Mouse (Mus musculus): Measurements from ENCODE around the gene Tenm2. TPM values are rescaled to one million over a fixed set of nuclear protein-coding genes. Genes with fewer than 3 reads are reported as not detected.

Tenm2 gene
- polyA plus RNA-seq, 1 experiment from 2014 or later, result 5.6 TPM

GRCm38 (mm10) chr11:36163580-36163979 lies 1072.2 kb downstream of the Tenm2 start:
- 87% methylated on average over 11 of the region's 11 CpGs for whole genome bisulfite sequencing
- no peak for ATAC-seq (ENCODE audit: insufficient number of reproducible peaks, low FRiP score, low TSS enrichment, low read depth)
- Histone ChIP-seq H3K4me1 (0 out of 2 replicates have a peak, but pooled peaks cover 2% of the 10 kb centered on the region), H3K27me3 (no peaks in the 10 kb centered on the region), H3K4me2 (no peak overlapping the region), H3K9ac (no peak overlapping the region), H3K36me3 (no peaks in the 10 kb centered on the region), H3K27ac (no peak overlapping the region), H3K9me3 (no peaks in the 10 kb centered on the region), H3K4me3 (no peak overlapping the region)

- Histone ChIP-seq H3K4me3 (no peak overlapping the region), H3K4me2 (no peak overlapping the region), H3K9me3 (no peaks in the 10 kb centered on the region), H3K36me3 (no peaks in the 10 kb centered on the region), H3K9ac (no peak overlapping the region), H3K4me1 (0 out of 2 replicates have a peak, but pooled peaks cover 2% of the 10 kb centered on the region), H3K27me3 (no peaks in the 10 kb centered on the region), H3K27ac (no peak overlapping the region)
- WGBS, result 48% methylated on average over 10 of the region's 10 CpGs
- no peak for ATAC-seq (ENCODE audit: insufficient number of reproducible peaks, low FRiP score, low TSS enrichment, low read depth)
These were observed 1073.9 kb downstream of the Tenm2 start for GRCm38 (mm10) chr11:36161765-36162321.

DNA sequence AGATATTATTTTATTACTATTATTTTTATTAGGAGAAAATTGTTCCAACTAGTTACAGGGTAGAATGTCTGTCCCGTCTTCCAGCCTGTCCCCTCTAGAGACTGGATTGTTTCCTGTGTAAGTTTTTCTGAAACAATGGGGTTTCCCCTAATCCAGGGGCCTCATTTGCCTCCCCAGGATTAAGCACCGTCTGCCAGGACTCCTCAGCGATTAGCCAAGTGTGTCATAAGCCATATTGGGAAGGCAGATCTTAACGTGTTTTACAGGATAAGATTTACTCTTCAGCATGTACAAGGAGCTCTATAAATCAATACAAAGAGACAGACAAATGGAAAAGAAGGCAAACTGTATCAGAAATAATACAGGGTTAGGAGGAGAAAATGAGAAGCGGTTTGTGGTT lies 1082.3 kb downstream of the Tenm2 start:
- H3K9ac ChIP-seq, result no peak overlapping the region
- ATAC-seq (ENCODE audit: insufficient number of reproducible peaks, low FRiP score, low TSS enrichment, low read depth), result no peak
- no peak overlapping the region for H3K27ac ChIP-seq
- peaks cover 5% of the 10 kb centered on the region; the same call in 1 of the 2 replicates for H3K4me1 ChIP-seq
- no peak overlapping the region for H3K4me2 ChIP-seq
- H3K27me3 ChIP-seq, result 0 out of 2 replicates have a peak, but pooled peaks cover 3% of the 10 kb centered on the region
- no peak overlapping the region for H3K4me3 ChIP-seq
- H3K9me3 ChIP-seq, result no peaks in the 10 kb centered on the region
- WGBS, result 38% methylated on average over 5 of the region's 5 CpGs
- no peaks in the 10 kb centered on the region for H3K36me3 ChIP-seq

GRCm38 (mm10) chr11:36153011-36153410 lies 1082.8 kb downstream of the Tenm2 start:
- Histone ChIP-seq H3K4me3 (no peak overlapping the region), H3K36me3 (no peaks in the 10 kb centered on the region), H3K4me2 (0 out of 2 replicates have a peak overlapping the region, but pooled peaks have one; percentile 19), H3K27me3 (0 out of 2 replicates have a peak, but pooled peaks cover 3% of the 10 kb centered on the region), H3K4me1 (peaks cover 5% of the 10 kb centered on the region; the same call in 1 of the 2 replicates), H3K9ac (no peak overlapping the region), H3K27ac (no peak overlapping the region), H3K9me3 (no peaks in the 10 kb centered on the region)
- 14% methylated on average over 9 of the region's 9 CpGs for WGBS
- ATAC-seq (ENCODE audit: insufficient number of reproducible peaks, low FRiP score, low TSS enrichment, low read depth), result no peak

- Histone ChIP-seq H3K4me3 (no peak overlapping the region), H3K36me3 (no peaks in the 10 kb centered on the region), H3K4me2 (no peak overlapping the region), H3K27ac (no peak overlapping the region), H3K9me3 (no peaks in the 10 kb centered on the region), H3K4me1 (peaks cover 5% of the 10 kb centered on the region; the same call in 1 of the 2 replicates), H3K9ac (no peak overlapping the region), H3K27me3 (0 out of 2 replicates have a peak, but pooled peaks cover 3% of the 10 kb centered on the region)
- 14% methylated on average over 6 of the region's 6 CpGs for WGBS
- no peak for ATAC-seq (ENCODE audit: insufficient number of reproducible peaks, low FRiP score, low TSS enrichment, low read depth)
These were observed 1083.5 kb downstream of the Tenm2 start for GRCm38 (mm10) chr11:36152226-36152625.

DNA sequence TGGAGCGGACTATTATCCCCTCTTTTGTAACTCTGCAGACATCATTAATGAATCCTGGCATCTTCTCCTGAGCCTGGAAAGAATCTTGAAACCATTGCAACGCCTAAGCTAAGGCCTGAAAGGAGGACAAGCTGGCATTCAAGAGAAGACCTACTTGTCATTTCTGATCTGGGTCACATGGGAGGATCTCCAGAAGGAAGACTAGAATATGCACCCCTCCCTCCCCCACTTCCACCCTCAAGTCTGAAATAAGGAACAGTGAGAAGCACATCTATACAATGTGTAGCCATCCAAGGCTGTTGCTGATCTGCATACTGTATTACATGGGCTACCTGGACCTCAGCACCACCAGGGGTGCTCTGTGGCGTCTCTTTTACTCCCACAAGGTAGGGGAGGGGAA lies 1086.7 kb downstream of the Tenm2 start:
- Histone ChIP-seq H3K36me3 (no peaks in the 10 kb centered on the region), H3K9me3 (no peaks in the 10 kb centered on the region), H3K27ac (no peak overlapping the region), H3K4me2 (no peak overlapping the region), H3K27me3 (0 out of 2 replicates have a peak, but pooled peaks cover 3% of the 10 kb centered on the region), H3K4me1 (peaks cover 5% of the 10 kb centered on the region; the same call in 1 of the 2 replicates), H3K4me3 (no peak overlapping the region), H3K9ac (no peak overlapping the region)
- 84% methylated on average over 3 of the region's 3 CpGs for WGBS
- ATAC-seq (ENCODE audit: insufficient number of reproducible peaks, low FRiP score, low TSS enrichment, low read depth), result no peak

DNA sequence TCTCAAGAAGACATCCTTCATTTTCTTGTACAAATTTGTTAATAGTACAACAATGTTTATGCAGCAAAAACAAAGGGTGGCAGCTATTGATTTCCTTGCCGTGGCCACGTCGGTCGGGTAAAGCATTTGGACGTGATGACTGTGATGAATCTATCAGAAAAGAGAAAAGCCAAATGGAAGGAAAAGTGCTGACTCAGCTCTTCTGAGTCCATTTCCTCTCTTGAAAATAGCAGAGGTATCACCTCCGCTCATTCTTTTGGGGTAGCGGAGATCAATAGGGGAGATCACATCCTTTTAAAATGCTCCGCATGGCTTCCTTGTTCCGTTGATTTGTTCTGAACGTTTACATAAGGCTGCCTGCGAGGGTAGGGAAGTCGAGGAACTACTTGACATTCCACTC lies 1090.7 kb downstream of the Tenm2 start:
- Histone ChIP-seq H3K4me2 (no peak overlapping the region), H3K9ac (no peak overlapping the region), H3K27me3 (no peaks in the 10 kb centered on the region), H3K4me3 (no peak overlapping the region), H3K36me3 (no peaks in the 10 kb centered on the region), H3K27ac (no peak overlapping the region), H3K9me3 (no peaks in the 10 kb centered on the region), H3K4me1 (no peaks in the 10 kb centered on the region)
- no peak for ATAC-seq (ENCODE audit: insufficient number of reproducible peaks, low FRiP score, low TSS enrichment, low read depth)
- WGBS, result 86% methylated on average over 12 of the region's 12 CpGs

GRCm38 (mm10) chr11:36140411-36140810 lies 1095.4 kb downstream of the Tenm2 start:
- H3K9me3 ChIP-seq, result no peaks in the 10 kb centered on the region
- H3K36me3 ChIP-seq, result no peaks in the 10 kb centered on the region
- H3K4me1 ChIP-seq, result 0 out of 2 replicates have a peak, but pooled peaks cover 3% of the 10 kb centered on the region
- no peaks in the 10 kb centered on the region for H3K27me3 ChIP-seq
- WGBS, result 82% methylated on average over 10 of the region's 10 CpGs
- no peak for ATAC-seq (ENCODE audit: insufficient number of reproducible peaks, low FRiP score, low TSS enrichment, low read depth)
- H3K4me3 ChIP-seq, result no peak overlapping the region
- H3K27ac ChIP-seq, result no peak overlapping the region
- H3K9ac ChIP-seq, result no peak overlapping the region
- no peak overlapping the region for H3K4me2 ChIP-seq

GRCm38 (mm10) chr11:36139521-36139920 lies 1096.2 kb downstream of the Tenm2 start:
- ATAC-seq (ENCODE audit: insufficient number of reproducible peaks, low FRiP score, low TSS enrichment, low read depth), result no peak

DNA sequence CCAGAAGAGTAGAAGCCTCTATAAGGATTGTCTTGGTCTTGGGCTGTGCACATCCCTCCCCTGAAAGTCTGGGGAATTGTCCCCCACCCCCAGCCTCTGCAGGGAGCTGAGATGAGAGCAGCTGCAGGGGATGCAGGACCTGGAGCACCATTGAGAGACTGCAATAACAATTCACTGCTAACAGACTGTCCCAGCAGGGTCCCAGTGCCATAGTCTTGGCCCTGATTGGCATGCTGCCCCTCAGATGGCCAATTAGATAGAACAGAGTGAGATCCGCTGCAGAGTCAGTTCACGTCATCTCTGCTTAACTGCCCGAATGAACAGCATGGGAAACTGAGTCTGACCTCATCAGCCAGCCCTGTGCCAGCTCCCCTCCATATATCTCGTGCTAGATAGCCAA lies 1097.9 kb downstream of the Tenm2 start:
- H3K4me1 ChIP-seq, result 0 out of 2 replicates have a peak, but pooled peaks cover 3% of the 10 kb centered on the region
- H3K27me3 ChIP-seq, result no peaks in the 10 kb centered on the region
- ATAC-seq (ENCODE audit: insufficient number of reproducible peaks, low FRiP score, low TSS enrichment, low read depth), result no peak
- H3K9ac ChIP-seq, result no peak overlapping the region
- H3K4me2 ChIP-seq, result no peak overlapping the region
- H3K4me3 ChIP-seq, result no peak overlapping the region
- WGBS, result 67% methylated on average over 4 of the region's 4 CpGs
- H3K9me3 ChIP-seq, result no peaks in the 10 kb centered on the region
- H3K36me3 ChIP-seq, result no peaks in the 10 kb centered on the region
- H3K27ac ChIP-seq, result no peak overlapping the region

More at GRCm38 (mm10) chr11:36139521-36139920, 1096.2 kb downstream of the Tenm2 start:
- no peaks in the 10 kb centered on the region for H3K9me3 ChIP-seq
- no peak overlapping the region for H3K4me2 ChIP-seq
- H3K4me3 ChIP-seq, result no peak overlapping the region
- no peak overlapping the region for H3K27ac ChIP-seq
- H3K27me3 ChIP-seq, result no peaks in the 10 kb centered on the region
- H3K9ac ChIP-seq, result no peak overlapping the region
- WGBS, result 58% methylated on average over 16 of the region's 16 CpGs
- no peaks in the 10 kb centered on the region for H3K36me3 ChIP-seq
- H3K4me1 ChIP-seq, result 0 out of 2 replicates have a peak, but pooled peaks cover 3% of the 10 kb centered on the region

DNA sequence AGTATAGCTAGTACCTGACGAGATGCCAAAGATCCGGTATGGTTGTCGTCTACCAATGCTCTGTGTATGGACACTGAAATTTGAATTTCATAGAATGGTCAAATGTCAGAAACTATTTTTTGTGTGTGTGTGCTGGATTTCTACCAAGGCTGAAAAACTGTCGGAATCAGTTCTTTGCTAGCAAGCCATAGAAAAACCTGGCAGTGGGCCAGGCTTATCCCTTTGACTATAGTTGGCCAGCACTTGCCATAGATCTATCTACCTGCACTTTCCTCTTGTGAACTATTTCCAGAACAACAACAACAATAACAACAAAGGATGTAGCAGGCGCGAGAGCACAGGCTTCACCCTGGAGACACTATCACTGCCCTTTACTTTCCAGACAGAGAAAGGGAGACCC lies 1098.5 kb downstream of the Tenm2 start:
- H3K4me2 ChIP-seq, result no peak overlapping the region
- H3K4me3 ChIP-seq, result no peak overlapping the region
- ATAC-seq (ENCODE audit: insufficient number of reproducible peaks, low FRiP score, low TSS enrichment, low read depth), result no peak
- no peaks in the 10 kb centered on the region for H3K9me3 ChIP-seq
- H3K36me3 ChIP-seq, result no peaks in the 10 kb centered on the region
- no peak overlapping the region for H3K9ac ChIP-seq
- H3K27ac ChIP-seq, result no peak overlapping the region
- H3K4me1 ChIP-seq, result 0 out of 2 replicates have a peak, but pooled peaks cover 3% of the 10 kb centered on the region
- 75% methylated on average over 6 of the region's 6 CpGs for WGBS
- no peaks in the 10 kb centered on the region for H3K27me3 ChIP-seq

DNA sequence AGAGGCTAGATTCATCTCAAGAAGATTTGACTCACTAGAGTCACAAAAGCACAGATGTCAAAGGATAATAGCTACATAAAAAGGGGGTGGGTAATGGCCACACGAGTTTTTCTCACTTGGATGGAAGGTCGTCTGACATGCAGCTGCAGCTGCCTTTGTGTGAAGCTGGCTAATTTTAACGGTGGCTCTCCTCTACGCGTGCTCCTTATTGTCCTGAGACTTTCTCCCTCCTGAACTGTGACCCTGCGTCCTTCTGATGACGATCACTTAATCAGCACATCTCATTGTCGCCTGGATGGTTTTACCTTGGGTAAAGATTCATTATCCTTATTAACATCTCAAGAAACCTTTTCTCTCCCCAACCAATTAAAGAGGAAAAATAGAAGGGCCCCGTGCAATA lies 1101.1 kb downstream of the Tenm2 start:
- H3K9ac ChIP-seq, result no peak overlapping the region
- WGBS, result 68% methylated on average over 9 of the region's 9 CpGs
- H3K9me3 ChIP-seq, result no peaks in the 10 kb centered on the region
- H3K4me1 ChIP-seq, result 0 out of 2 replicates have a peak, but pooled peaks cover 3% of the 10 kb centered on the region
- no peak for ATAC-seq (ENCODE audit: insufficient number of reproducible peaks, low FRiP score, low TSS enrichment, low read depth)
- H3K4me3 ChIP-seq, result no peak overlapping the region
- no peaks in the 10 kb centered on the region for H3K27me3 ChIP-seq
- H3K4me2 ChIP-seq, result no peak overlapping the region
- no peak overlapping the region for H3K27ac ChIP-seq
- no peaks in the 10 kb centered on the region for H3K36me3 ChIP-seq
